Mouse (Mus musculus): ENCODE results near the gene Ifnk. TPM values are rescaled to one million over a fixed set of nuclear protein-coding genes. Genes with fewer than 3 reads are reported as not detected.

Ifnk gene
- total RNA-seq (2012; rRNA removed): not detected in 2 replicates

DNA sequence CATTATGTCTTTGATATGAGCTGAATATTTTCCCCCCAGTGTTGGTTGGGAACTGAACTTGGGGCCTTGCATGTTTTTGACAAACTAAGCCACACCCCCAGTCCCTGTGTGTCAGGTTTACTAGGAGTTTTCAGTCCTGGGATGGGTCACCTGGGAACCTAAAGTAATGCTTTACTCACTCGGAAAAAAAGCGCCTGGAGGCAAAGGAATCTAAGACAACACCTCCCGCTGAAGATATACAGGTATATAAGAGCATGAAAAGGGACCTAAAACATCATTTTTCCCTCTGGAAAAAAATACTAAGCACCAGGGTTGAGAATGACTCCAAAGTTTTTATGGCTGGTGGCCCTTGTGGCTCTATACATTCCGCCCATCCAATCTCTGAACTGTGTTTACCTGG is at the start of gene Ifnk:
Gene Ifnk (plus strand): TSS at position 301 of the 400 bp plus-strand sequence.
- Histone ChIP-seq H3K4me1 (ENCODE audit: control insufficient read depth in 2 of 2, insufficient read depth in 2 of 2, low read length in 2 of 2, poor library complexity in 1 of 2) (no peaks in the 10 kb centered on the region), H3K36me3 (ENCODE audit: control insufficient read depth, insufficient read depth, low read length, poor library complexity, severe bottlenecking) (no peaks in the 10 kb centered on the region), H3K27ac (ENCODE audit: insufficient read depth, low read depth, low read length, poor library complexity, severe bottlenecking) (no peak within 1 kb of the TSS), H3K9me3 (ENCODE audit: control insufficient read depth, insufficient read depth, low read depth, low read length) (no peaks in the 10 kb centered on the region), H3K4me3 (ENCODE audit: insufficient read depth in 1 of 2, low read depth in 1 of 2, low read length in 2 of 2, poor library complexity in 1 of 2, severe bottlenecking in 1 of 2) (no peak within 1 kb of the TSS), H3K9ac (ENCODE audit: insufficient read depth, low read depth, low read length, poor library complexity, severe bottlenecking) (no peak within 1 kb of the TSS)
- no peak for TF ChIP-seq HCFC1 (IDR thresholded peaks at IDR 0.05; ENCODE audit: borderline replicate concordance, insufficient read depth, low read length)
- no peak for TF ChIP-seq ZC3H11A (IDR thresholded peaks at IDR 0.05; ENCODE audit: borderline replicate concordance, low read depth, low read length)
- TF ChIP-seq MAFK (IDR thresholded peaks at IDR 0.05; ENCODE audit: insufficient read depth, low read depth, low read length): no peak
- no peak for DNase-seq (ENCODE audit: low read depth, low spot score)
- in situ Hi-C loops (cut with MboI; ENCODE audit: low sequenced_read_pairs in 2 of 2, unreplicated experiment in 2 of 2): no loop called here

DNA sequence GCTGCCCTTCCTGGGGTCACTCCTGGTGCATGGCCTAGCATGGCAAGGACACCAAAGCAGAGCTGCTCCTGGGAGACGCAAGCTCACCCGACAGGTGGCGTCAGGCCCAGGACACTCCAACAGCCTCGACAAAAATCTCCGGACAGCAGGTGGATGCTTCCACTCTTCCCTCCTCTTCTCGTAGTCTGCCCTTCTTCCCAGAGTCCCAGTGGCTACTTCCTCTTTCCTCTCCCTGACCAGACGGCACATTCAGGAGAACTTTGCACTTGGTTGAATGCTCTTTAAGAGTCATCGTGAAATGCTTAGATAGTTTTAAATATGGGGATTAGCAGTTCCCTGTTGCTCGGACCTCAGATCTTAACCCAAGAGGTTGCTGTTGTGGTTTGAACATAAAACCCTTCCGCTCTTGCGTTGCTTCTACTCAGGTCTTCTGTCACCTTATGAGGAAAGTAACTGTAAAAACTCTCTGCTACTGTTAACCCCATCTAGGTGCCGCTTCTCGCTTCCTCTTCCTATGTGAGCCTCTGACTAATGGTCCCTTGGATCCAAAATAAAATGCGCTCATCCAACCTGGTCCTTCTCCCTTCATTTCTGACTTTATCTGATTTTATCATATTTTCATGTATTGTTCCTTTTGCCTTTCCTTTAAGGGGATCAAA is 46.6 kb upstream of the Ifnk start:
- Histone ChIP-seq H3K36me3 (ENCODE audit: control insufficient read depth, insufficient read depth, low read length, poor library complexity, severe bottlenecking) (no peaks in the 10 kb centered on the region), H3K4me3 (ENCODE audit: insufficient read depth in 1 of 2, low read depth in 1 of 2, low read length in 2 of 2, poor library complexity in 1 of 2, severe bottlenecking in 1 of 2) (no peak overlapping the region), H3K27ac (ENCODE audit: insufficient read depth, low read depth, low read length, poor library complexity, severe bottlenecking) (no peak overlapping the region), H3K9me3 (ENCODE audit: control insufficient read depth, insufficient read depth, low read depth, low read length) (no peaks in the 10 kb centered on the region), H3K4me1 (ENCODE audit: control insufficient read depth in 2 of 2, insufficient read depth in 2 of 2, low read length in 2 of 2, poor library complexity in 1 of 2) (peaks cover 2 to 4% of the 10 kb centered on the region in 2 experiments; a peak in 1 of 4 replicates), H3K9ac (ENCODE audit: insufficient read depth, low read depth, low read length, poor library complexity, severe bottlenecking) (no peak overlapping the region)
- no peak for DNase-seq (ENCODE audit: low read depth, low spot score)
- in situ Hi-C loops (cut with MboI; ENCODE audit: low sequenced_read_pairs in 2 of 2, unreplicated experiment in 2 of 2): no loop called here
- TF ChIP-seq ZNF384 (IDR thresholded peaks at IDR 0.05; ENCODE audit: low read depth, low read length) (no peak), ZC3H11A (IDR thresholded peaks at IDR 0.05; ENCODE audit: borderline replicate concordance, low read depth, low read length) (no peak), MAFK (IDR thresholded peaks at IDR 0.05; ENCODE audit: insufficient read depth, low read depth, low read length) (no peak), CHD2 (IDR thresholded peaks at IDR 0.05; ENCODE audit: low read depth, low read length) (no peak), HCFC1 (IDR thresholded peaks at IDR 0.05; ENCODE audit: borderline replicate concordance, insufficient read depth, low read length) (no peak)

DNA sequence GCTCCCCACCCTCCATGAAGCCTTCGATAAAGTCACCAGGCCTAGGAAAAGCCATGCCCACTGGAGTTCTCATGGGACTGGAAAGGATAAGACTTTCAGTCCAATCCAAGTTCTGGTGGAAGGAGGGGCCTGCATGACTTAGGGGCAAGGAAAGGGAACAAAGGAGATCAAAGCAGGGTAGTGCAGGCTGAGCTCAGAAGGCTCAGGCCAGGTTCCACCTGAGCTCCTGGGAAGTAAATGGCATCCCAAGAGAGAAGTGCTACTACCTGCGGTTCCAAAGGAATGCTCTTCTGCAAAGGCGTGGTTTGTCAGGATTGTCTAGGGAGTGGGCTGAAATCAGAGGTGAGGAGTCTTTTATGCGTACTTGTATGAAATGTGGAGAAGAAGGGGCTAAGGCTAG is 39.4 kb upstream of the Ifnk start:
- in situ Hi-C loops (cut with MboI; ENCODE audit: low sequenced_read_pairs in 2 of 2, unreplicated experiment in 2 of 2): no loop called here
- Histone ChIP-seq H3K9me3 (ENCODE audit: control insufficient read depth, insufficient read depth, low read depth, low read length) (no peaks in the 10 kb centered on the region), H3K4me3 (ENCODE audit: insufficient read depth in 1 of 2, low read depth in 1 of 2, low read length in 2 of 2, poor library complexity in 1 of 2, severe bottlenecking in 1 of 2) (no peak overlapping the region), H3K36me3 (ENCODE audit: control insufficient read depth, insufficient read depth, low read length, poor library complexity, severe bottlenecking) (no peaks in the 10 kb centered on the region), H3K27ac (ENCODE audit: insufficient read depth, low read depth, low read length, poor library complexity, severe bottlenecking) (no peak overlapping the region), H3K9ac (ENCODE audit: insufficient read depth, low read depth, low read length, poor library complexity, severe bottlenecking) (no peak overlapping the region), H3K4me1 (ENCODE audit: control insufficient read depth in 2 of 2, insufficient read depth in 2 of 2, low read length in 2 of 2, poor library complexity in 1 of 2) (peaks cover 3 to 19% of the 10 kb centered on the region in 2 experiments; a peak in 3 of 4 replicates)
- TF ChIP-seq HCFC1 (IDR thresholded peaks at IDR 0.05; ENCODE audit: borderline replicate concordance, insufficient read depth, low read length): no peak
- no peak for DNase-seq (ENCODE audit: low read depth, low spot score)

DNA sequence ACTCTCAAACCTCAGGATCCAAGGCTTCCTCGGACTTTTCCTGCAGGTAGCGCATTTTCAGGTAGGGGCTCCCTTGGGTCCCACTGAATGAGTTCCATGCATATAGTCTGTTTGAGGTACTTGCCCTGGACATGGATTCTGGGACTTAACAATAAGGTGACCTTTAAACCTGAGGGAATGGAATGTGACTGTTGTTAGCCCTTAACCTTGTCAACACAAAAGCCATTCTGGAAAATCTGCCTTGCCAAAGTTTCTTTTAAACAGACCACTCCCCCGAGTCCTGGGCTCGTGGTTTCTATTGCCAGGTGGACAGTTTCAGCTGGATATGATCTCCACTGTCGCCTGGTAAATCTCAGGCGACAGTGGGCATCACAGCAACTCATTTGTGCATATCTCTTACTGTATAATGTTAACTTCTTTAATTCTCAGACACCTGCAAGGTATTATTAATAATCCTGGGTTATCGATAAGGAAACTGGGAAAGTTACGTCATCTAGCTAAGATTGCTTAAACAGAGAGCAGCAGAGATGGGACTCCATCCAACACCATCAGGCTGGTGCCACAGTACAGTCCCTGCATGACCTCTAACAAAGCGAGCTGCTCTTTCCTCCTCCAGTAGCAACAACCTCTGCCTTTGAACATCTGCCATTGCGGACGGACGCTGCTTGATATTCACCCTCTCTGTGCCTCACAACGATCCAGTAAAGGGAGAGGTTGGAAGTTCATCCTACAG is 38.2 kb upstream of the Ifnk start:
- no peak overlapping the region for H3K9ac ChIP-seq (ENCODE audit: insufficient read depth, low read depth, low read length, poor library complexity, severe bottlenecking)
- H3K27ac ChIP-seq (ENCODE audit: insufficient read depth, low read depth, low read length, poor library complexity, severe bottlenecking): no peak overlapping the region
- TF ChIP-seq ZC3H11A (IDR thresholded peaks at IDR 0.05; ENCODE audit: borderline replicate concordance, low read depth, low read length): no peak
- TF ChIP-seq HCFC1 (IDR thresholded peaks at IDR 0.05; ENCODE audit: borderline replicate concordance, insufficient read depth, low read length): no peak
- TF ChIP-seq MAFK (IDR thresholded peaks at IDR 0.05; ENCODE audit: insufficient read depth, low read depth, low read length): no peak
- no peaks in the 10 kb centered on the region for H3K36me3 ChIP-seq (ENCODE audit: control insufficient read depth, insufficient read depth, low read length, poor library complexity, severe bottlenecking)
- H3K9me3 ChIP-seq (ENCODE audit: control insufficient read depth, insufficient read depth, low read depth, low read length): no peaks in the 10 kb centered on the region
- H3K4me3 ChIP-seq (ENCODE audit: insufficient read depth in 1 of 2, low read depth in 1 of 2, low read length in 2 of 2, poor library complexity in 1 of 2, severe bottlenecking in 1 of 2): no peak overlapping the region
- in situ Hi-C loops (cut with MboI; ENCODE audit: low sequenced_read_pairs in 2 of 2, unreplicated experiment in 2 of 2): no loop called here
- H3K4me1 ChIP-seq (ENCODE audit: control insufficient read depth in 2 of 2, insufficient read depth in 2 of 2, low read length in 2 of 2, poor library complexity in 1 of 2): peaks cover 3 to 19% of the 10 kb centered on the region in 2 experiments; a peak in 3 of 4 replicates
- no peak for DNase-seq (ENCODE audit: low read depth, low spot score)
